Mouse (Mus musculus) spleen, adult 2 months (tissue): ENCODE results near the gene Gm28891. TPM values are rescaled to one million over a fixed set of nuclear protein-coding genes. Genes with fewer than 3 reads are reported as not detected.
"Not testable (repeated sequence)": the region's sequence is repeated elsewhere in the genome, so short reads cannot be mapped to it uniquely, and the experiment has no call there.

ENCODE experiments used
- DNase-seq, 2 experiments: peaks; one replicate each; pipeline versions ENCODE4 v3.0.0 to v3.0.0-alpha.2; 2012 to 2021; ENCODE audit warnings: low spot score in 2 of 2, low read depth in 1 of 2
- H3K27ac ChIP-seq: fragments of 200-500 bp; 2 replicates; pipeline ENCODE4 v1.5.1; 2012; ENCODE audit warnings: low read length, inconsistent platforms; ENCODE audit not compliant: insufficient read depth
- H3K27me3 ChIP-seq: fragments of 200-500 bp; 2 replicates; pipeline ENCODE4 v1.6.1; 2012; ENCODE audit warnings: mild to moderate bottlenecking, moderate library complexity, low read length, inconsistent platforms; ENCODE audit not compliant: control insufficient read depth, insufficient read depth
- H3K36me3 ChIP-seq: fragments of 200-500 bp; 2 replicates; pipeline ENCODE4 v1.6.1; 2012; ENCODE audit warnings: mild to moderate bottlenecking, low read length, inconsistent platforms; ENCODE audit not compliant: control insufficient read depth, insufficient read depth
- H3K4me1 ChIP-seq: fragments of 200-500 bp; 2 replicates; pipeline ENCODE4 v1.6.1; 2011; ENCODE audit warnings: inconsistent platforms; ENCODE audit not compliant: control insufficient read depth, insufficient read depth, insufficient read length
- H3K4me3 ChIP-seq: fragments of 200-500 bp; 2 replicates; pipeline ENCODE4 v1.5.1; 2011; ENCODE audit warnings: mild to moderate bottlenecking, inconsistent platforms; ENCODE audit not compliant: insufficient read depth, insufficient read length; ENCODE audit errors: extremely low read depth
- WGBS: fragments of 180-500 bp; shearing (Covaris S2); methylation state at CpG from one replicate; pipeline ENCODE4 v1.1.7; 2018; 5-methylcytosine and 5-hydroxymethylcytosine counted together
- polyA plus RNA-seq: library from polyadenylated mRNA; depleted of rRNA; stranded (reverse); fragments of >200 nt; gene quantifications from 2 replicates; pipeline ENCODE4 v1.2.3, GENCODE M21; 2012; rRNA removed

Gm28891 gene
- polyA plus RNA-seq = not detected in 2 replicates

GRCm38 (mm10) chrY:60240902-60241301 is at the start of gene Gm28891:
TSS of gene Gm28891 (plus strand) at chrY:60241202.
- H3K27me3 ChIP-seq, H3K4me3 ChIP-seq, DNase-seq, H3K27ac ChIP-seq, H3K36me3 ChIP-seq, H3K4me1 ChIP-seq: not testable (repeated sequence)
- WGBS = 97% methylated on average over 3 of the region's 8 CpGs
